Comparison of ENCODE assay signal across 34 mouse cellular contexts in the genomic region with DNA sequence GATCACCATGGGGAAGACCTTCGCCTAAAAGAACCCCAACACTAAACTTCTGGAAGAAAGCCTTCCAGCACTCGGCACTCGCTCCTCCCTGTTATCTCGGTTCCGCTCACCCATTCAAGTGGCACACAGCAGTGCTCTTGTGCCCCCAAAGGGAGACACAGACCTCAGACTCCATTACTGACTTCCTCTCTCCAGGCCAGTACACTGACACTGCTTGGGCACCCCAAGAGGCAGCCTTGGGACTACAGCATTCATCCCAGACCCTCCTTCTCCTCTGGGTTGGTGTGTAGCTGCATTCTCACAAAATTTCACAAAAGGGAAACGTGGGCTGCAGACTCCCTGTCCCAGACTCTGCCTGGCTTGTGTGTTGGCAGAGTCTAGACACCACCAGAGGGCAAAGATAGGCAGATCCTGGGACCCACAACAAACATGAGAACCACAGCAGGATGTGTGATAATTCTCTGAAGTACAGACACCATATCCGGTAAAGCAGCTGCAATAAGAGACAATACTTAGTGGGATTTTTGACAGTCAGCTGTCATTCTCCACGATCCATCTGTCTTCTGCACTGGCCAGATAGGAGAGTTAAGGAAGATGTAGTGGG. TPM values are rescaled to one million over a fixed set of nuclear protein-coding genes. Genes with fewer than 3 reads are reported as not detected.
DNase-seq lines count a peak whose midpoint lies in the region; ATAC-seq and TF ChIP-seq lines count a peak whose summit lies in the region.
"Had no signal": no experiment of that assay in that cellular context is flagged by ENCODE, and none has a peak within 500 bp of the region (broad histone marks: within the 10 kb centered on the region; RNA-seq: fewer than 3 reads in every experiment).

No protein-coding gene starts in this region.

- 79% methylated on average over 8 of the region's 8 CpGs for WGBS in hindbrain, embryonic 10.5 days

- intact Hi-C loops in gastrocnemius, adult 2 months (cut with DNase I) = no loop called here

- no peaks in the 10 kb centered on the region for H3K9me3 ChIP-seq in hindbrain, embryonic 10.5 days
- H3K9me3 ChIP-seq: embryonic facial prominence, embryonic 15.5 days; heart, embryonic 15.5 days; hindbrain, embryonic 15.5 days; kidney, embryonic 15.5 days; limb, embryonic 12.5 days; midbrain, embryonic 15.5 days had no signal

- DNase-seq in CD4-positive helper T cell, adult 2 months (ENCODE audit: low read depth, low spot score) = peak; percentile 69
- peak; percentile 61 for DNase-seq in T-cell, adult 2 months (ENCODE audit: low spot score)
- peak; percentile 16 to 41 for DNase-seq in thymus, postnatal 10 days (ENCODE audit: low spot score in 2 of 2)
- no peak for DNase-seq in hindbrain, embryonic 10.5 days (ENCODE audit: low spot score)
- no peak for DNase-seq in heart, adult 9 months (ENCODE audit: low spot score in 2 of 2)
- no peak for DNase-seq in retina, postnatal 1 day
- no peak for DNase-seq in gastrocnemius, adult 2 months
- DNase-seq: adrenal gland, postnatal 36 days; B cell, adult 2 months; cerebellum, adult 9-10 months; gastrocnemius, postnatal 36 days; heart, postnatal 36 days; liver, postnatal 0 days; right cerebral cortex, adult 18-20 months; right cerebral cortex, postnatal 4 days had no signal

- peak; percentile 42 for ATAC-seq in megakaryocyte progenitor cell, adult 5-6 weeks (replicated peaks; ENCODE audit: poor library complexity)
- ATAC-seq: forebrain, embryonic 16.5 days; intestine, postnatal 0 days; liver, postnatal 0 days; lung, postnatal 0 days; midbrain, embryonic 15.5 days had no signal

- no peak overlapping the region for H3K4me3 ChIP-seq in hindbrain, embryonic 10.5 days
- H3K4me3 ChIP-seq in gastrocnemius, adult 2 months = no peak overlapping the region
- H3K4me3 ChIP-seq: embryonic facial prominence, embryonic 15.5 days; heart, embryonic 15.5 days; hindbrain, embryonic 15.5 days; kidney, embryonic 15.5 days; limb, embryonic 12.5 days; midbrain, embryonic 15.5 days; myocyte had no signal

- no peak overlapping the region for H3K27ac ChIP-seq in hindbrain, embryonic 10.5 days
- H3K27ac ChIP-seq in gastrocnemius, adult 2 months = no peak overlapping the region
- H3K27ac ChIP-seq: embryonic facial prominence, embryonic 15.5 days; heart, embryonic 15.5 days; hindbrain, embryonic 15.5 days; kidney, embryonic 15.5 days; limb, embryonic 12.5 days; midbrain, embryonic 15.5 days had no signal

- TF ChIP-seq CTCF in gastrocnemius, adult 2 months (IDR thresholded peaks at IDR 0.05) = no peak

- H3K4me1 ChIP-seq in hindbrain, embryonic 10.5 days (replicated peaks) = no peaks in the 10 kb centered on the region
- H3K4me1 ChIP-seq: embryonic facial prominence, embryonic 15.5 days; heart, embryonic 15.5 days; hindbrain, embryonic 15.5 days; kidney, embryonic 15.5 days; limb, embryonic 12.5 days; midbrain, embryonic 15.5 days had no signal

- no peaks in the 10 kb centered on the region for H3K36me3 ChIP-seq in hindbrain, embryonic 10.5 days
- H3K36me3 ChIP-seq: embryonic facial prominence, embryonic 15.5 days; heart, embryonic 15.5 days; hindbrain, embryonic 15.5 days; kidney, embryonic 15.5 days; limb, embryonic 12.5 days; midbrain, embryonic 15.5 days had no signal

- no peaks in the 10 kb centered on the region for H3K27me3 ChIP-seq in hindbrain, embryonic 10.5 days (ENCODE audit: insufficient read depth, poor library complexity, severe bottlenecking)
- H3K27me3 ChIP-seq: embryonic facial prominence, embryonic 15.5 days; heart, embryonic 15.5 days; hindbrain, embryonic 15.5 days; kidney, embryonic 15.5 days; midbrain, embryonic 15.5 days had no signal

RNA-seq across cellular contexts. Expression of gene Lcn9, which starts 5.5 kb away (rescaled TPM):
- not detected in 2 replicates for total RNA-seq in megakaryocyte progenitor cell, adult 5-6 weeks (2015)
- total RNA-seq in megakaryocyte progenitor cell, adult 5-6 weeks (2017) = not detected in 2 replicates
- not detected in 2 replicates for polyA plus RNA-seq in hindbrain, embryonic 10.5 days (2016; fragmentation: Nextera tagmentation; extraction: Ambion mirVana)
- total RNA-seq in gastrocnemius, adult 2 months (2021) = not detected
- total RNA-seq: adrenal gland, adult 18-20 months; adrenal gland, postnatal 36 days; gastrocnemius, postnatal 36 days; heart, adult 8-10 months; heart, postnatal 36 days; layer of hippocampus, postnatal 25 days had no signal
- polyA plus RNA-seq: embryonic facial prominence, embryonic 15.5 days; forebrain, embryonic 16.5 days; heart, embryonic 15.5 days; hindbrain, embryonic 15.5 days; intestine, postnatal 0 days; kidney, embryonic 15.5 days; limb, embryonic 12.5 days; liver, embryonic 11.5 days; liver, postnatal 0 days; lung, postnatal 0 days; midbrain, embryonic 15.5 days; myocyte; neural tube, embryonic 14.5 days; stomach, embryonic 16.5 days; urinary bladder, adult 2 months had no signal

RNA-seq across cellular contexts. Expression of gene Glt6d1, which starts 12.8 kb away (rescaled TPM):
- total RNA-seq in megakaryocyte progenitor cell, adult 5-6 weeks (2015) = not detected in 2 replicates
- total RNA-seq in megakaryocyte progenitor cell, adult 5-6 weeks (2017) = not detected in 2 replicates
- not detected in 2 replicates for polyA plus RNA-seq in hindbrain, embryonic 10.5 days (2016; fragmentation: Nextera tagmentation; extraction: Ambion mirVana)
- not detected for total RNA-seq in gastrocnemius, adult 2 months (2021)
- total RNA-seq: adrenal gland, adult 18-20 months; adrenal gland, postnatal 36 days; gastrocnemius, postnatal 36 days; heart, adult 8-10 months; heart, postnatal 36 days; layer of hippocampus, postnatal 25 days had no signal
- polyA plus RNA-seq: embryonic facial prominence, embryonic 15.5 days; forebrain, embryonic 16.5 days; heart, embryonic 15.5 days; hindbrain, embryonic 15.5 days; intestine, postnatal 0 days; kidney, embryonic 15.5 days; large intestine, adult 2 months; limb, embryonic 12.5 days; liver, embryonic 11.5 days; liver, postnatal 0 days; lung, postnatal 0 days; midbrain, embryonic 15.5 days; myocyte; neural tube, embryonic 14.5 days; stomach, embryonic 16.5 days; urinary bladder, adult 2 months had no signal

RNA-seq across cellular contexts. Expression of gene Sohlh1, which starts 18.6 kb away (rescaled TPM):
- not detected in 2 replicates for total RNA-seq in megakaryocyte progenitor cell, adult 5-6 weeks (2015)
- not detected in 2 replicates for total RNA-seq in megakaryocyte progenitor cell, adult 5-6 weeks (2017)
- polyA plus RNA-seq in hindbrain, embryonic 10.5 days (2016; fragmentation: Nextera tagmentation; extraction: Ambion mirVana) = not detected in 2 replicates
- not detected for total RNA-seq in gastrocnemius, adult 2 months (2021)
- total RNA-seq: adrenal gland, adult 18-20 months; adrenal gland, postnatal 36 days; gastrocnemius, postnatal 36 days; heart, adult 8-10 months; heart, postnatal 36 days; layer of hippocampus, postnatal 25 days had no signal
- polyA plus RNA-seq: embryonic facial prominence, embryonic 15.5 days; forebrain, embryonic 16.5 days; heart, embryonic 15.5 days; hindbrain, embryonic 15.5 days; intestine, postnatal 0 days; kidney, embryonic 15.5 days; large intestine, adult 2 months; liver, embryonic 11.5 days; liver, postnatal 0 days; lung, postnatal 0 days; midbrain, embryonic 15.5 days; myocyte; neural tube, embryonic 14.5 days had no signal

RNA-seq across cellular contexts. Expression of gene Kcnt1, which starts 35.1 kb away (rescaled TPM):
- total RNA-seq in megakaryocyte progenitor cell, adult 5-6 weeks (2015) = not detected in 2 replicates
- not detected in 2 replicates for total RNA-seq in megakaryocyte progenitor cell, adult 5-6 weeks (2017)
- 0.45 and 1.0 TPM in 2 replicates for polyA plus RNA-seq in hindbrain, embryonic 10.5 days (2016; fragmentation: Nextera tagmentation; extraction: Ambion mirVana)
- total RNA-seq in gastrocnemius, adult 2 months (2021) = under 1 TPM in 1 of 2 experiments, not detected in 1; 0.05 TPM
- polyA plus RNA-seq: heart, embryonic 15.5 days; myocyte had no signal

RNA-seq across cellular contexts. Expression of gene Gm13539, which starts 46.4 kb away (rescaled TPM):
- not detected in 2 replicates for total RNA-seq in megakaryocyte progenitor cell, adult 5-6 weeks (2015)
- total RNA-seq in megakaryocyte progenitor cell, adult 5-6 weeks (2017) = not detected in 2 replicates
- not detected in 2 replicates for polyA plus RNA-seq in hindbrain, embryonic 10.5 days (2016; fragmentation: Nextera tagmentation; extraction: Ambion mirVana)
- not detected for total RNA-seq in gastrocnemius, adult 2 months (2021)
- total RNA-seq: adrenal gland, adult 18-20 months; adrenal gland, postnatal 36 days; gastrocnemius, postnatal 36 days; heart, adult 8-10 months; heart, postnatal 36 days; layer of hippocampus, postnatal 25 days had no signal
- polyA plus RNA-seq: embryonic facial prominence, embryonic 15.5 days; forebrain, embryonic 16.5 days; heart, embryonic 15.5 days; hindbrain, embryonic 15.5 days; intestine, postnatal 0 days; kidney, embryonic 15.5 days; large intestine, adult 2 months; limb, embryonic 12.5 days; liver, embryonic 11.5 days; liver, postnatal 0 days; midbrain, embryonic 15.5 days; neural tube, embryonic 14.5 days; stomach, embryonic 16.5 days; urinary bladder, adult 2 months had no signal

Comparison
In these comparisons a context has a peak if more than half of its experiments do, and no peak if none do; other contexts are left out.
1. DNase-seq: peak in CD4-positive helper T cell, adult 2 months (single experiment), T-cell, adult 2 months (single experiment) and thymus, postnatal 10 days (2 of 2); none in hindbrain, embryonic 10.5 days (single experiment), heart, adult 9 months (0 of 2), retina, postnatal 1 day (single experiment) and gastrocnemius, adult 2 months (single experiment).